Mouse (Mus musculus): ENCODE measurements around the gene Cbx3.

Cbx3 gene

GRCm38 (mm10) chr6:51470311-51471178, at the start of gene Cbx3:
TSS of gene Cbx3 (plus strand) at chr6:51470360.
- peak; percentile 85 for DNase-seq (ENCODE audit: low read depth)

GRCm38 (mm10) chr6:51423466-51424122, 46.6 kb upstream of the Cbx3 start:
- no peak for DNase-seq (ENCODE audit: low read depth)

- DNase-seq (ENCODE audit: low read depth), result no peak
Measured at GRCm38 (mm10) chr6:51424537-51424936, 45.6 kb upstream of the Cbx3 start.

- peak; percentile 62 for DNase-seq (ENCODE audit: low read depth)
Measured at GRCm38 (mm10) chr6:51432535-51433397, 37.4 kb upstream of the Cbx3 start, which contains the start of gene Nfe2l3. TSS of gene Nfe2l3 (plus strand) at chr6:51432670.

DNA sequence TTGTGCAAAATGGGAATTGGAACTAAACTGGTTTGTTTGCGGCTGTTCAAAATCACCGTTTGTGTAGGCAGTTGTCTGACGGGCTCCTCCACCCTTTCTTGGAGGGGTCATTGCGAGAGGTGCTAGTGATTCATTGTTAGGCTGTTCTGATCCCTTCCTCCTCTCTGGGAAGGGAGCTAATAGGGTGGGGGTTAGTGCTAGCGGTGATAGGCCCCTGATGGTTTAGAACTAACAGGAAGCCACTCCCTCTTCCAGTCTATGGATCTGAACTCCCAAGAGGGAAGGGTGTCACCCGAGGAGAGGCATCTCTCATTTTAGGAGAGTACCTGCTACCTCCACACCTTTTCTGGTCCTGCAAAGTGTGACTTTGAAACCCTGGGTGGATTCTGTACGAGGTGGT, 35.9 kb upstream of the Cbx3 start:
- no peak for DNase-seq (ENCODE audit: low read depth)

GRCm38 (mm10) chr6:51437665-51438064, 32.5 kb upstream of the Cbx3 start:
- no peak for DNase-seq (ENCODE audit: low read depth)

- no peak for DNase-seq (ENCODE audit: low read depth)
Measured at GRCm38 (mm10) chr6:51438826-51439330, 31.3 kb upstream of the Cbx3 start.

GRCm38 (mm10) chr6:51442191-51442835, 27.8 kb upstream of the Cbx3 start:
- no peak for DNase-seq (ENCODE audit: low read depth)

DNA sequence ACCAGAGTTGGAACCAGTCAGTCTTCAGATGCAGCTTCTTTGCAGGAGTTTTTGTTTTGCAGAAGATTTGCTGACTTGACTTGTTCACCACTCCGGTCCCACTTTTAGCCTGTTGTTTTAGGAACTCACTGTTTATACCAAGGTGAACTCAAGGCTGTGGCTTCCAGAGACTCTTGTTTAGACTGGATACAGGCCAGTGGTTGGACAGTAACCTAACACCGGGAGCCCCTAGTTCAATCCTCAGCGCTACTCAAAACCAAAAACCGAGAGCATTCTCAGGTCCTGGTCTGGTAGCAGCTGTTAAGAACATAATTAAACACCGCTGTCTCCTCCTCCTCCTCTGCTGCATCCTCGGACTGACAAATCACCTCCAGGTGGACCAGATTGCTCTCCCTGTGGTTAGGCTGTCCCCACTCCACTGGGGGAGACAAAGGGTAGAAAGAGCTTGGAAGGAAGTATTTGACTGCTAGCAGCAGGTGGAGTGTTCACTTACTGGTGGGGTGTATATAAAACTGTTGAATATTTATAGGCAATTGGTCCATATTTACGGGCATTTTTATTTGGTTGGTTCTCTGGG, 17.1 kb upstream of the Cbx3 start:
- no peak for DNase-seq (ENCODE audit: low read depth)

- no peak for DNase-seq (ENCODE audit: low read depth)
Measured at GRCm38 (mm10) chr6:51454949-51455348, 15.2 kb upstream of the Cbx3 start.

- no peak for DNase-seq (ENCODE audit: low read depth)
Measured at GRCm38 (mm10) chr6:51456198-51456597, 14.0 kb upstream of the Cbx3 start.

DNA sequence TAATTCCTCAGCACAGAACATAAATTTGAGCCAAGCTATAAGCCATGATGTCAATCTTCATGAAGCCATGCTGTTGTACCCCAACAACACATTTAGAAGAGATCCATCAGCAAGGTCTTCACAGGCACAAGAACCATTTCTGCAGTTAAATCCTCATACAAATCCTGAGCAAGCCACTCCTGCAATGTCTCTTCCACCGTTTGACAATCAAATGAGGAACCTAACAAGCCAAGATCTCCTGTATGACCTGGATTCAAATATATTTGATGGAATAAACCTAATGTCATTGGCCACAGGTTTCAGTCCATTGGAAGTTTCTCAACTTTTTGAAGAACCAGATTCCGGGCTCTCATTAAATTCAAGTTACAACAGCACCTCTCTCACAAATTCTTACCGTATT, 12.9 kb upstream of the Cbx3 start:
- DNase-seq (ENCODE audit: low read depth), result no peak

GRCm38 (mm10) chr6:51457770-51458387, 12.3 kb upstream of the Cbx3 start:
- no peak for DNase-seq (ENCODE audit: low read depth)

- DNase-seq (ENCODE audit: low read depth), result no peak
Measured at GRCm38 (mm10) chr6:51458925-51459312, 11.2 kb upstream of the Cbx3 start.

GRCm38 (mm10) chr6:51459313-51460020, 10.7 kb upstream of the Cbx3 start:
- DNase-seq (ENCODE audit: low read depth), result no peak

DNA sequence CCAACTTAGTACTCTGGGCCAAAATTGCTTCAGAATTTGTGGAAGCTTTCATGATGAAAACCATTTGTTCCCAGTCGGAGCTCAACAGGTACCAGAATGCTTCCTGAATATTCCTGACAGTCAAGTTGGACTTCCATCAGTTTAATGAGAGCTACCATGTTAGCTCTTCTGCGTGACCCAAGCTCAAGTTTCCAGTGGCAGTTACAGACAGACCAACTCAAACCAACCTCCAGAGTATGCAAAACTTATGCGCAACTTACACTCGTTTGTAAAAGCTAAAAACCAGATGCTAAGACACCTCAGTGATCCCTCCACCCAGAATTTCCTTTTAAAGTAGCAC, 10.2 kb upstream of the Cbx3 start:
- DNase-seq (ENCODE audit: low read depth), result no peak

DNA sequence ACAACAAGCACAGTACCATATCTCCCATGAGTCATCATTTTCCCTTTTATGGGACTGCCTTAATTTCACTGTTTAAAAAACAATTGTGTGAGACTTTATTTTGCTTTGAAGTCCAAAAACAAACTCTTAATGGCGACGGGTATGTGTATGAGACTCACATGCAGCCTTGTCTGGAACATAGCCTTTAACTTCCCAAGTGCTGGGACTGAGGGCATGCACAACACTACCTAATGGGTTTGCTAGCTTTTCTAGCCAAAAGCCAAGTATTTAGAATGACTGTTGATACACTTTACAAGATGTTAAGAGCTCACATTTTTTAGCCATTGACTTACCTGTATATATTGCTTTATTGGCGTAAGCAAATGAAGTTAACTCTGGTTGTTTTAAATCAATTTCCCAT, 9.8 kb upstream of the Cbx3 start:
- DNase-seq (ENCODE audit: low read depth), result no peak

DNA sequence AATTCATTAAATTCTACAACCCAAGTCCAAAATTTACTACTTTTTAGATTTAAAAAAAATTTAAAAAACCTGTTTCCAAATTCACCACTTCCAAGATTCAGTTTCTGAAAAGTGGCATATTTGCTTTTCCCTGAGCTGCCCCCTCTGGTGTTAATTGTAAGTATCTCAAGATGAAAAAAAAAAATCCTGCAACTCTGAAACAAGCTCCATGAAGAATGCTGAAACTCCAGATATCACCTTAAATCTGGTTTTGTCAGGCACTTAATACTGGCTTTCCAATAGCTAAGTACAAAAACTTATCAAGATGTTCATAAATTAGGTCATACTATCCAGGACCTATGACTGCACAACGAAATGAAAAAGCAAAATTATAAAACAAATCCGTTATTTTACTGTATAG, 2.5 kb upstream of the Cbx3 start:
- no peak for DNase-seq (ENCODE audit: low read depth)

- DNase-seq (ENCODE audit: low read depth), result no peak
Measured at GRCm38 (mm10) chr6:51468891-51469561, 1.1 kb upstream of the Cbx3 start.

Data from c-Kit-positive CD71-negative TER-119-negative erythroid progenitor cells, embryonic 14.5 days (primary cell).